Mouse (Mus musculus) thymus, adult 2 months (tissue): ENCODE measurements around the gene Tmed4. TPM values are rescaled to one million over a fixed set of nuclear protein-coding genes. Genes with fewer than 3 reads are reported as not detected.

Experiments
- DNase-seq: peaks from one replicate; pipeline ENCODE4 v3.0.0; 2021
- H3K27ac ChIP-seq: fragments of 200-500 bp; 2 replicates; pipeline ENCODE4 v1.5.1; 2012; ENCODE audit warnings: low read length, control low read depth; ENCODE audit not compliant: control insufficient read depth, insufficient read depth
- H3K27me3 ChIP-seq: fragments of 200-500 bp; 2 replicates; pipeline ENCODE4 v1.6.1; 2012; ENCODE audit warnings: mild to moderate bottlenecking, low read length, moderate library complexity, mixed read lengths; ENCODE audit not compliant: control insufficient read depth, insufficient read depth
- H3K36me3 ChIP-seq: fragments of 200-500 bp; 2 replicates; pipeline ENCODE4 v1.6.1; 2012; ENCODE audit warnings: mild to moderate bottlenecking, low read length, moderate library complexity; ENCODE audit not compliant: control insufficient read depth, insufficient read depth
- H3K4me1 ChIP-seq: fragments of 200-500 bp; replicated peaks from 2 replicates; pipeline ENCODE4 v1.6.1; 2012; ENCODE audit warnings: low read length; ENCODE audit not compliant: control insufficient read depth, insufficient read depth
- H3K4me3 ChIP-seq: fragments of 200-500 bp; 2 replicates; pipeline ENCODE4 v1.5.1; 2012; ENCODE audit warnings: mild to moderate bottlenecking, low read length, control low read depth, moderate library complexity; ENCODE audit not compliant: control insufficient read depth, insufficient read depth
- CTCF ChIP-seq: fragments of 200-500 bp; IDR thresholded peaks from 2 replicates; pipeline ENCODE4 v1.5.1; 2012; ENCODE audit warnings: mild to moderate bottlenecking, control low read depth, low read length, moderate library complexity, borderline replicate concordance; ENCODE audit not compliant: control insufficient read depth, poor library complexity, insufficient read depth; ENCODE audit errors: extremely low read depth
- POLR2A ChIP-seq: fragments of 200-500 bp; IDR thresholded peaks from 2 replicates; pipeline ENCODE4 v1.6.1; 2012; ENCODE audit warnings: mild to moderate bottlenecking, low read length, control low read depth, moderate library complexity; ENCODE audit not compliant: control insufficient read depth, poor library complexity, insufficient read depth; ENCODE audit errors: extremely low read depth
- WGBS: fragments of 180-500 bp; shearing (Covaris S2); methylation state at CpG from one replicate; pipeline ENCODE4 v1.1.7; 2018; 5-methylcytosine and 5-hydroxymethylcytosine counted together
- polyA plus RNA-seq: library from polyadenylated mRNA; depleted of rRNA; stranded (reverse); fragments of >200 nt; gene quantifications from 2 replicates; pipeline ENCODE4 v1.2.3, GENCODE M21; 2012; rRNA removed

Tmed4 gene
- polyA plus RNA-seq, result 102 and 109 TPM in 2 replicates

- no peaks in the 10 kb centered on the region for H3K36me3 ChIP-seq
- under 1% methylated on average over 39 of the region's 39 CpGs for WGBS
- H3K4me1 ChIP-seq, result peaks cover 11% of the 10 kb centered on the region
- H3K4me3 ChIP-seq, result peak within 1 kb of the TSS; percentile 92
- TF ChIP-seq POLR2A (peak; percentile 93), CTCF (peak; percentile 73; the same call in 1 of the 2 replicates)
- no peaks in the 10 kb centered on the region for H3K27me3 ChIP-seq
- H3K27ac ChIP-seq, result peak within 1 kb of the TSS; percentile 33; the same call in 1 of the 2 replicates
- DNase-seq, result peak; percentile 98
These were observed at the start of gene Tmed4 for GRCm38 (mm10) chr11:6274387-6275093. Gene Tmed4 (minus strand): TSS chr11:6274870.

GRCm38 (mm10) chr11:6323348-6323747, 48.7 kb upstream of the Tmed4 start:
- 85% methylated on average over 5 of the region's 5 CpGs for WGBS
- Histone ChIP-seq H3K36me3 (peaks cover 7% of the 10 kb centered on the region), H3K27me3 (no peaks in the 10 kb centered on the region), H3K4me1 (peaks cover 8% of the 10 kb centered on the region), H3K27ac (no peak overlapping the region), H3K4me3 (no peak overlapping the region)
- DNase-seq, result no peak
- no peak for TF ChIP-seq POLR2A
- TF ChIP-seq CTCF, result no peak

- Histone ChIP-seq H3K4me3 (no peak overlapping the region), H3K4me1 (peaks cover 8% of the 10 kb centered on the region), H3K27ac (no peak overlapping the region), H3K27me3 (no peaks in the 10 kb centered on the region), H3K36me3 (peaks cover 17% of the 10 kb centered on the region)
- 91% methylated on average over 2 of the region's 2 CpGs for WGBS
- no peak for DNase-seq
- TF ChIP-seq POLR2A, result no peak
- TF ChIP-seq CTCF, result no peak
These were observed 47.4 kb upstream of the Tmed4 start for GRCm38 (mm10) chr11:6322086-6322485.

GRCm38 (mm10) chr11:6319374-6319773, 44.7 kb upstream of the Tmed4 start:
- peaks cover 7% of the 10 kb centered on the region for H3K4me1 ChIP-seq
- H3K27ac ChIP-seq, result no peak overlapping the region
- H3K27me3 ChIP-seq, result no peaks in the 10 kb centered on the region
- TF ChIP-seq POLR2A, result no peak
- TF ChIP-seq CTCF, result no peak
- DNase-seq, result no peak
- H3K36me3 ChIP-seq, result peaks cover 43% of the 10 kb centered on the region
- WGBS, result 21% methylated on average over 2 of the region's 2 CpGs
- H3K4me3 ChIP-seq, result no peak overlapping the region

GRCm38 (mm10) chr11:6318559-6318958, 43.9 kb upstream of the Tmed4 start:
- no peak overlapping the region for H3K27ac ChIP-seq
- 94% methylated on average over 5 of the region's 5 CpGs for WGBS
- TF ChIP-seq POLR2A (no peak), CTCF (no peak)
- no peak for DNase-seq
- H3K4me1 ChIP-seq, result no peaks in the 10 kb centered on the region; the same call in 1 of the 2 replicates
- H3K27me3 ChIP-seq, result no peaks in the 10 kb centered on the region
- H3K36me3 ChIP-seq, result peaks cover 49% of the 10 kb centered on the region
- H3K4me3 ChIP-seq, result no peak overlapping the region

GRCm38 (mm10) chr11:6316821-6317220, 42.2 kb upstream of the Tmed4 start:
- Histone ChIP-seq H3K27me3 (no peaks in the 10 kb centered on the region), H3K27ac (no peak overlapping the region), H3K4me1 (no peaks in the 10 kb centered on the region), H3K36me3 (peaks cover 49% of the 10 kb centered on the region), H3K4me3 (no peak overlapping the region)
- TF ChIP-seq CTCF (no peak), POLR2A (no peak)
- DNase-seq, result no peak
- WGBS, result 95% methylated on average over 11 of the region's 11 CpGs
